ENCODE assay signal across 12 mouse cellular contexts in genomic region chr9:114329855-114330254, GRCm38 (mm10). TPM values are rescaled to one million over a fixed set of nuclear protein-coding genes. Genes with fewer than 3 reads are reported as not detected.
"Had no signal": no experiment of that assay in that cellular context is flagged by ENCODE, and none has a peak within 500 bp of the region (broad histone marks: within the 10 kb centered on the region; RNA-seq: fewer than 3 reads in every experiment).

TSS of gene Bcl2a1c (plus strand) at chr9:114330135.

RNA-seq across cellular contexts. Expression of gene Bcl2a1c, which starts in this region (rescaled TPM):
- total RNA-seq: layer of hippocampus, adult 2 months; layer of hippocampus, postnatal 10 days; left cerebral cortex, postnatal 36 days had no signal
- polyA plus RNA-seq: limb, embryonic 12.5 days; liver, embryonic 14.5 days; midbrain, embryonic 10.5 days; midbrain, embryonic 14.5 days; neural tube, embryonic 13.5 days; spleen, adult 2 months; stomach, embryonic 15.5 days; testis, adult 2 months; thymus, adult 2 months had no signal
